Mouse (Mus musculus) embryonic fibroblast, embryonic 13.5 days (primary cell): ENCODE measurements around the gene Mgat4b. TPM values are rescaled to one million over a fixed set of nuclear protein-coding genes. Genes with fewer than 3 reads are reported as not detected.

Source experiments
- H3K27ac ChIP-seq: 2 replicates; pipeline ENCODE4 v1.5.1; 2012; ENCODE audit warnings: low read length, control low read depth, inconsistent platforms; ENCODE audit not compliant: insufficient read depth
- H3K4me1 ChIP-seq: 2 replicates; pipeline ENCODE4 v1.6.1; 2011; ENCODE audit warnings: low read length; ENCODE audit not compliant: control insufficient read depth, insufficient read depth
- H3K4me3 ChIP-seq: 2 replicates; pipeline ENCODE4 v1.5.1; 2011; ENCODE audit warnings: mild to moderate bottlenecking, control low read depth, low read length; ENCODE audit not compliant: insufficient read depth
- CTCF ChIP-seq: IDR thresholded peaks from 2 replicates; pipeline ENCODE4 v1.5.1; 2011; ENCODE audit warnings: mild to moderate bottlenecking, control low read depth, low read length, moderate library complexity, borderline replicate concordance; ENCODE audit not compliant: insufficient read depth
- POLR2A ChIP-seq: IDR thresholded peaks from 2 replicates; pipeline ENCODE4 v1.6.1; 2011; ENCODE audit warnings: low read depth, mild to moderate bottlenecking, control low read depth, low read length, moderate library complexity
- polyA plus RNA-seq: library from polyadenylated mRNA; stranded (reverse); fragments of >200 nt; gene quantifications from 2 replicates; pipeline ENCODE4 v1.2.4, GENCODE M21; 2011; ENCODE audit warnings: low read depth; ENCODE audit not compliant: missing spikeins, insufficient read length

Gene Mgat4b
- polyA plus RNA-seq, 1 experiment = 35.1 TPM

- H3K27ac ChIP-seq = no peak overlapping the region
- H3K4me3 ChIP-seq = no peak overlapping the region
- H3K4me1 ChIP-seq = no peaks in the 10 kb centered on the region
- TF ChIP-seq POLR2A (no peak), CTCF (no peak)
These were observed 12.4 kb upstream of the Mgat4b start for GRCm38 (mm10) chr11:50198219-50198846.

- Histone ChIP-seq H3K27ac (no peak overlapping the region), H3K4me1 (no peaks in the 10 kb centered on the region), H3K4me3 (no peak overlapping the region)
- no peak for TF ChIP-seq CTCF
- TF ChIP-seq POLR2A = no peak
These were observed 11.8 kb upstream of the Mgat4b start for GRCm38 (mm10) chr11:50198916-50199315.

GRCm38 (mm10) chr11:50200613-50201012 is 10.1 kb upstream of the Mgat4b start:
- no peaks in the 10 kb centered on the region for H3K4me1 ChIP-seq
- H3K4me3 ChIP-seq = no peak overlapping the region
- TF ChIP-seq CTCF (no peak), POLR2A (no peak)
- H3K27ac ChIP-seq = no peak overlapping the region

- H3K4me1 ChIP-seq = no peaks in the 10 kb centered on the region
- H3K4me3 ChIP-seq = no peak overlapping the region
- H3K27ac ChIP-seq = no peak overlapping the region
- TF ChIP-seq POLR2A (no peak), CTCF (no peak)
These were observed 9.1 kb upstream of the Mgat4b start for GRCm38 (mm10) chr11:50201590-50201989.

DNA sequence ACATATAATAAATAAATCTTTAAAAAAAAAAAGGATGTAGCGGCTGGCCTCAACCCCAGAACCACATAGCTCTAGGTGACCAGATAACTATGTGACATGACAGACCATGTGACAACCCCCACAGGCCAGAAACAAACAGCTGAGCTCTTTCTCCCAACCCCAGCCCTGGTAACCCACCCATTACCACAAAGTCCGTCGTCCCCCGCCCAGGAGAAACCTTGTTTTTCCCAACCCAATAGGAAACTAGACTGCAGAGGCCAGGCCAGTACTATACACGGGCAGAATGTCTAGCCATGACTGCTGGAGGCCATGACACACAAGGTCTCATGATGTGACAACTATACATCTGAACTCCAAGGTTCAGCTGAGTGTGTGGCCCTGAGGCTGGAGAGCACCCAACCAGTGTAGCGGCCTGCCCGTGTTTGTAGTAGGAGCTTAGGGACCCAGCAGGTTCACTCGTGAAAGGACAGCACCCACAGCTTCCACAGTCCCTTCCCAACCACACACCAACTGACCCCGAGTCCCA is 7.3 kb upstream of the Mgat4b start:
- TF ChIP-seq CTCF (no peak), POLR2A (no peak)
- no peaks in the 10 kb centered on the region for H3K4me1 ChIP-seq
- H3K4me3 ChIP-seq = no peak overlapping the region
- no peak overlapping the region for H3K27ac ChIP-seq

DNA sequence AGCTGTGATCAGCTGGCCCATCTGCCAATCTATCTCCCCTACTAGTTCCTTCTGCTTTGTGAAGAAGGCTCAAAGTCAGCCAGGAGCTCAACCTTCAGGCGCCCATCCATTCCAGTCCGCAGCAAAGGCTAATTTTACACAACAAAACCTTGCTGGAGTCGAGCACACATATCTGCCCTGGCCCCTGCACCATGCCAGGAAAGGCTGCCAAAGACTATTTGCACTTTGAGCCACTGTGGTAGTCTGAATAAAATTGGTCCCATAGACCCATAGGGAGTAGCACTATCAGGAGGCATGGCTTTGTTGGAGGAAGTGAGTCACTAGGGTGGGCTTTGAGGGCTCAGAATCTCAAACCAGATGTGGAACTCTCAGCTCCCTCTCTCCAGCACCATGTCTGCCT is 5.3 kb upstream of the Mgat4b start:
- no peaks in the 10 kb centered on the region for H3K4me1 ChIP-seq
- no peak overlapping the region for H3K4me3 ChIP-seq
- TF ChIP-seq POLR2A = no peak
- TF ChIP-seq CTCF = no peak
- H3K27ac ChIP-seq = no peak overlapping the region

GRCm38 (mm10) chr11:50206037-50206436 is 4.7 kb upstream of the Mgat4b start:
- Histone ChIP-seq H3K4me3 (no peak overlapping the region), H3K4me1 (no peaks in the 10 kb centered on the region), H3K27ac (no peak overlapping the region)
- no peak for TF ChIP-seq POLR2A
- no peak for TF ChIP-seq CTCF

DNA sequence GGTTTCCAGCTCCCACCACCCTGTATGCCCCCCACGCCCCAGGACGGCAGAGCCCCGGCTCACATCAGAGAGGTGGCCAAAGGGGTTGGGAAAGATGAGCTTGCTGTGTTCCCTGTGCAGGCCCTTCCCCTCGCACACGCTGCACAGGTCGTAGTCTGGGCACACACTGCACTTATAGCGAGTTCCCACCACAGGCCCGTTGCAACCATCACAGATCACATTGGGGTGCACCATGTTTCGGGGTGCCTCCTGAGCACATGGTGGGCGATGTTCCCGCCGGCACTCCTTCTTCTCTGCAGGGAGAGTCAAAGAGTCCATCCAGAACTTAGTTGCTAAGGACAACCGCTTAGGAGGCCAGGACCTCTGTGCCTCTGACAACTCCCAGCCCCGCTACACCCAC is 3.3 kb upstream of the Mgat4b start:
- no peak for TF ChIP-seq CTCF
- no peak for TF ChIP-seq POLR2A
- no peak overlapping the region for H3K27ac ChIP-seq

GRCm38 (mm10) chr11:50208039-50208438 is 2.7 kb upstream of the Mgat4b start:
- H3K4me3 ChIP-seq = peak overlapping the region; percentile 47
- H3K4me1 ChIP-seq = peaks cover 12% of the 10 kb centered on the region
- TF ChIP-seq CTCF (no peak), POLR2A (no peak)
- H3K27ac ChIP-seq = no peak overlapping the region

More for the DNA sequence above, 3.3 kb upstream of the Mgat4b start:
- Histone ChIP-seq H3K4me1 (peaks cover 5% of the 10 kb centered on the region; the same call in 1 of the 2 replicates), H3K4me3 (no peak overlapping the region)

DNA sequence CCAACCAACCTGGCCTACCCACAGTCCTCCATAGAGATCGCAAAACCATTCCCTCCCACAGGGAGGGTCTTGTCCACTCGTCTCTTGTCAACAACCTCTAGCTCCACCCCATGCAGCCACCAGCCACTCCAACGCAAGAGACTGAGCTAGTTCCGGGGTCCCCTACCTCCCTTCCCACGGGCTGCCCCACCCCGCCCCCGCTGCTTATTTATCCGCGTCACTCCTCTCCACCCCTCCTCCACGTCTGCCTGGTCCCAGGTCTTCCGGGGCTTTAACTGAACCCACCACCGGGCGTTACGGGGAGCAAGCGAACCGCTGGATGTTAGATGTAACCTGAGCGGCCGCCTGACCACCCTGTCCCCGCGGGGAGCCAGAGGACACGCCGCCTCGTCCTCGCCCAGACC is 587 bp upstream of the Mgat4b start:
- peak overlapping the region; percentile 80 for H3K27ac ChIP-seq
- peaks cover 18% of the 10 kb centered on the region for H3K4me1 ChIP-seq
- peak; percentile 32; the same call in 1 of the 2 replicates for TF ChIP-seq POLR2A
- TF ChIP-seq CTCF = no peak
- peak overlapping the region; percentile 85 for H3K4me3 ChIP-seq
